Mouse (Mus musculus) hindbrain, embryonic 16.5 days (tissue): ENCODE measurements around the gene Hmgn5. TPM values are rescaled to one million over a fixed set of nuclear protein-coding genes. Genes with fewer than 3 reads are reported as not detected.
A peak's percentile ranks its signal among the peaks of the same experiment; 100 is the strongest.

Experiments used
- ATAC-seq: fragments of 200-750 bp; cut with Nextera tagmentation; 2 replicates; pipeline ENCODE4 v1.8.0; 2017; ENCODE audit warnings: moderate TSS enrichment, moderate library complexity
- H3K27ac ChIP-seq: fragments of 300-500 bp; sonication (generic); 2 replicates; pipeline ENCODE4 v1.5.1; 2014; ENCODE audit warnings: low read depth, mild to moderate bottlenecking, control low read depth, low read length, moderate library complexity
- H3K27me3 ChIP-seq: fragments of 300-500 bp; sonication (generic); replicated peaks from 2 replicates; pipeline ENCODE4 v1.6.1; 2014; ENCODE audit warnings: low read length; ENCODE audit not compliant: control insufficient read depth, insufficient read depth
- H3K36me3 ChIP-seq: fragments of 300-500 bp; sonication (generic); 2 replicates; pipeline ENCODE4 v1.6.1; 2014; ENCODE audit warnings: mild to moderate bottlenecking, low read length, moderate library complexity, mixed read lengths; ENCODE audit not compliant: control insufficient read depth, insufficient read depth
- H3K4me1 ChIP-seq: fragments of 300-500 bp; sonication (generic); 2 replicates; pipeline ENCODE4 v1.6.1; 2014; ENCODE audit warnings: low read depth, low read length; ENCODE audit not compliant: control insufficient read depth, insufficient read depth
- H3K4me2 ChIP-seq: fragments of 300-500 bp; sonication (generic); 2 replicates; pipeline ENCODE4 v1.6.1; 2014; ENCODE audit warnings: mild to moderate bottlenecking, low read length, control low read depth, moderate library complexity
- H3K4me3 ChIP-seq: fragments of 300-500 bp; sonication (generic); 2 replicates; pipeline ENCODE4 v1.5.1; 2014; ENCODE audit warnings: mild to moderate bottlenecking, low read length, control low read depth, moderate library complexity
- H3K9ac ChIP-seq: fragments of 300-500 bp; sonication (generic); 2 replicates; pipeline ENCODE4 v1.6.1; 2014; ENCODE audit warnings: low read depth, mild to moderate bottlenecking, control low read depth, low read length, moderate library complexity
- H3K9me3 ChIP-seq: fragments of 300-500 bp; sonication (generic); 2 replicates; pipeline ENCODE4 v1.6.1; 2014; ENCODE audit warnings: mild to moderate bottlenecking, low read length, moderate library complexity; ENCODE audit not compliant: control insufficient read depth
- WGBS: fragments of 180-500 bp; shearing (Covaris S2); extraction: QIAGEN DNeasy Blood & Tissue Kit; methylation state at CpG from one replicate; pipeline ENCODE4 v1.1.7; 2014; 5-methylcytosine and 5-hydroxymethylcytosine counted together
- polyA plus RNA-seq: library from polyadenylated mRNA; unstranded; fragments of >200 nt; fragmentation: Nextera tagmentation; extraction: Ambion mirVana; gene quantifications from 2 replicates; pipeline ENCODE4 v1.2.1, GENCODE M21; 2015

Hmgn5 gene
- polyA plus RNA-seq: 9.6 and 10.1 TPM in 2 replicates

DNA sequence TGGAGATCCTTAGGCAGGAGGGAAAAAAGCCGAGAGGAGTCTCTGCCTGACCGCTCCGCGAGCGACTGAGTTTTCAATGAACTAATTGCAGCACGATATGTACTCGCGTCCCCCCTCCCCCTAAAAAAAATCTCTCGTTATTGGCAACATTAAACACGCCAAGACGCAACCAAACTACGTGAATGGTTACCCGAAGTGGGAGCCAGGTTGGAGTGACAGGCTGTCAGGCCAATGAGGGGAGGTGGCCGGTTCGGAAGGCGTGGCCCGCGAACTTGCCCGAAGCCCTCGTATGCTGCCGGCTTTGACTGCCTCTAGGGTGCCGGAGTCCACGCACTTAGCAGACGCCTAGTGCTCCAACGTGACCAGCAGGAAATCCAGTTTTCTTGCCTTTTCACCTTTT lies at the start of gene Hmgn5:
TSS of gene Hmgn5 (minus strand) at position 122 of the 400 bp plus-strand sequence.
- peak within 1 kb of the TSS; percentile 66 for H3K4me2 ChIP-seq
- peak within 1 kb of the TSS; percentile 52 for H3K4me3 ChIP-seq
- H3K27me3 ChIP-seq: no peaks in the 10 kb centered on the region
- no peaks in the 10 kb centered on the region for H3K4me1 ChIP-seq
- H3K36me3 ChIP-seq: no peaks in the 10 kb centered on the region
- peak within 1 kb of the TSS; percentile 54 for H3K9ac ChIP-seq
- peak within 1 kb of the TSS; percentile 29; the same call in 1 of the 2 replicates for H3K27ac ChIP-seq
- H3K9me3 ChIP-seq: no peaks in the 10 kb centered on the region
- 14% methylated on average over 25 of the region's 25 CpGs for WGBS
- ATAC-seq: peak; percentile 99

DNA sequence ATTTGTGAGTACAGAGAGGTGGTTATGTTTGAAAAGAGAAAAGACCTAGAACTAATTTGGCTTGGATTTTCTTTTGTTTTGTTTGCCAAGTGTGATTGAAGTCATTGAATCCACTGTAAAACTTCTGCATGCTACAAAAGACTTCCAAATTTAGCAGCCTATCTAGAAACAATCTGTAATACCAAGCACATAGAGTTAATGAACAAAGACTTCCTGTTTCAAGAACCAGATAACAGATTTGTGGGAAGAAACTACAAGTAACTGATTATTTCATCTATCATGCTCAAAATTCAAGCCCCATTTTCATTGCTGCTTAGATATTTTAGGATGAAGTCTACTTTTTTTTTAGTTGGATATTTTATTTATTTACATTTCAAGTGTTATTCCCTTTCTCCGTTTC lies 34.6 kb upstream of the Hmgn5 start:
- 62% methylated on average over 1 of the region's 1 CpGs for WGBS
- no peaks in the 10 kb centered on the region for H3K36me3 ChIP-seq
- no peaks in the 10 kb centered on the region for H3K9me3 ChIP-seq
- H3K4me1 ChIP-seq: no peaks in the 10 kb centered on the region
- ATAC-seq: no peak
- H3K4me3 ChIP-seq: no peak overlapping the region
- H3K27ac ChIP-seq: no peak overlapping the region
- H3K27me3 ChIP-seq: no peaks in the 10 kb centered on the region
- no peak overlapping the region for H3K4me2 ChIP-seq
- H3K9ac ChIP-seq: no peak overlapping the region

- no peak overlapping the region for H3K4me2 ChIP-seq
- H3K27ac ChIP-seq: no peak overlapping the region
- H3K4me1 ChIP-seq: no peaks in the 10 kb centered on the region
- H3K9ac ChIP-seq: no peak overlapping the region
- H3K27me3 ChIP-seq: no peaks in the 10 kb centered on the region
- WGBS: 75% methylated on average over 1 of the region's 1 CpGs
- H3K36me3 ChIP-seq: no peaks in the 10 kb centered on the region
- no peaks in the 10 kb centered on the region; the same call in 1 of the 2 replicates for H3K9me3 ChIP-seq
- no peak for ATAC-seq
- H3K4me3 ChIP-seq: no peak overlapping the region
These were observed 13.0 kb upstream of the Hmgn5 start for GRCm38 (mm10) chrX:109026224-109026623.

DNA sequence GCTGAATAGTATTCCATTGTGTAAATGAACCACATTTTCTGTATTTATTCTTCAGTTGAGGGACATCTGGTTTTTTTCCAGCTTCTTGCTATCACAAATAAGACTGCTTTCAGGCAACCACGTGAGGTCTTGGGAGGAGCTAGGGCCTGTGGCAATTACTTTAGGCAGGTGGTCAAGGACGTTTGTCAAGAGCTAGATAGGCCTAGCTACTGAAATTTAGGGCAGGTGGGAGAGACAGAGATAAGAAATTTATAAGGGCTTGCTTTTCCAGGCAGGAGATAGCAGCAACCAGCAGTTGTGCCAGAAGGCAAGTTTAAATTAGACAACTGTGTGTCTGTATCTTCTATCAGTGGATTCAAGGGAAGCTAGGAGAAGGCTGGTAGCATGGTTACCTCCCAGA lies 7.7 kb upstream of the Hmgn5 start:
- H3K9me3 ChIP-seq: no peaks in the 10 kb centered on the region; the same call in 1 of the 2 replicates
- no peak overlapping the region for H3K27ac ChIP-seq
- no peaks in the 10 kb centered on the region for H3K36me3 ChIP-seq
- ATAC-seq: no peak
- no peak overlapping the region for H3K4me2 ChIP-seq
- no peak overlapping the region for H3K9ac ChIP-seq
- no peak overlapping the region for H3K4me3 ChIP-seq
- WGBS: 57% methylated on average over 2 of the region's 2 CpGs
- H3K4me1 ChIP-seq: no peaks in the 10 kb centered on the region
- H3K27me3 ChIP-seq: no peaks in the 10 kb centered on the region

DNA sequence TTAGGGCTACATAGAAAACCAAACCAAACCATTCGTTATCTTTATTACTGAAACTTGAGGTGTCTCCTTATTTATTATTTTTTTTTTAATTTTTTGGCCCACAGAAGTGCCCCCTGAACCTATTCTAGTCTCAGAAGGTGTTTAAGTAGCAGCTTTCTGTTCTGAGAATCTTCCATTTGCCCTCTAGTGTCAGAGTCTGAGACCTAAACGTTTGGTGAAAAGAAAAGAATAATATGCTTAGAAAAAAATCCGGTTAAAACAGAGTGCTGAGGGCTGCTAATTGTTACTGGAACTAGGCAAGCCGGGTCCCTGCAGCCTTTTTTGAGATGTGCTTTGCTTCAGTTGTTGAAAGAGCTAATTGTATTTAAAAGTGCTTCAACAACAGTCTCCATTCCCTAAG lies 962 bp upstream of the Hmgn5 start:
- WGBS: 28% methylated on average over 4 of the region's 4 CpGs
- ATAC-seq: no peak
- H3K4me2 ChIP-seq: peak overlapping the region; percentile 66
- H3K4me1 ChIP-seq: no peaks in the 10 kb centered on the region
- no peak overlapping the region for H3K9ac ChIP-seq
- no peaks in the 10 kb centered on the region for H3K27me3 ChIP-seq
- no peaks in the 10 kb centered on the region for H3K9me3 ChIP-seq
- H3K4me3 ChIP-seq: peak overlapping the region; percentile 52
- no peak overlapping the region for H3K27ac ChIP-seq
- no peaks in the 10 kb centered on the region for H3K36me3 ChIP-seq

DNA sequence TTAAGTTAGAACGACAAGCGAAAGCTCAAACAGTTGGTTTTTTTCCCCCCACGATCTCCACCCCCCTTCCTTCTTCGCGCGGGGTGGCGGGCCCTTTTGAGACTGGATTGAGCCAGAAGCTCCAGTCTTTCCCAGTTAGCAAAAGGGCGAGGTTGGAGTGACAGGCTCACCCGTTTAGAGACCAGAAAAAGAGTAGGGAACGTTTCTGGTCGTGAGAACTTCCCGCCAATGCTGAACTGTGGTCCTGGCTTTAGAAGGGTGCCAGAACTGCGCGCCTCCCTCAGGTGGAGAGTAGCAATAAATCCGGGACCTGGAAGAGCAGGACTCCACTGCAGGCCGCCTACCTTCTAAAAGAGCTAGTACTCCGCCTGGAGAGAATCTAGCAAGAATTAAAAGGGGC lies 482 bp upstream of the Hmgn5 start:
- no peaks in the 10 kb centered on the region for H3K36me3 ChIP-seq
- peak overlapping the region; percentile 51 for H3K9ac ChIP-seq
- WGBS: 18% methylated on average over 17 of the region's 17 CpGs
- H3K4me2 ChIP-seq: peak overlapping the region; percentile 66
- no peaks in the 10 kb centered on the region for H3K27me3 ChIP-seq
- H3K27ac ChIP-seq: 0 out of 2 replicates have a peak overlapping the region, but pooled peaks have one; percentile 29
- ATAC-seq: peak; percentile 83
- no peaks in the 10 kb centered on the region for H3K9me3 ChIP-seq
- H3K4me1 ChIP-seq: no peaks in the 10 kb centered on the region
- peak overlapping the region; percentile 52 for H3K4me3 ChIP-seq

- peak overlapping the region; percentile 66 for H3K4me2 ChIP-seq
- no peaks in the 10 kb centered on the region for H3K9me3 ChIP-seq
- WGBS: 18% methylated on average over 23 of the region's 23 CpGs
- no peaks in the 10 kb centered on the region for H3K4me1 ChIP-seq
- H3K9ac ChIP-seq: peak overlapping the region; percentile 54
- peak; percentile 84 for ATAC-seq
- H3K27me3 ChIP-seq: no peaks in the 10 kb centered on the region
- H3K36me3 ChIP-seq: no peaks in the 10 kb centered on the region
- peak overlapping the region; percentile 52 for H3K4me3 ChIP-seq
- peak overlapping the region; percentile 14; the same call in 1 of the 2 replicates for H3K27ac ChIP-seq
These were observed 703 bp downstream of the Hmgn5 start for GRCm38 (mm10) chrX:109012371-109013031.

DNA sequence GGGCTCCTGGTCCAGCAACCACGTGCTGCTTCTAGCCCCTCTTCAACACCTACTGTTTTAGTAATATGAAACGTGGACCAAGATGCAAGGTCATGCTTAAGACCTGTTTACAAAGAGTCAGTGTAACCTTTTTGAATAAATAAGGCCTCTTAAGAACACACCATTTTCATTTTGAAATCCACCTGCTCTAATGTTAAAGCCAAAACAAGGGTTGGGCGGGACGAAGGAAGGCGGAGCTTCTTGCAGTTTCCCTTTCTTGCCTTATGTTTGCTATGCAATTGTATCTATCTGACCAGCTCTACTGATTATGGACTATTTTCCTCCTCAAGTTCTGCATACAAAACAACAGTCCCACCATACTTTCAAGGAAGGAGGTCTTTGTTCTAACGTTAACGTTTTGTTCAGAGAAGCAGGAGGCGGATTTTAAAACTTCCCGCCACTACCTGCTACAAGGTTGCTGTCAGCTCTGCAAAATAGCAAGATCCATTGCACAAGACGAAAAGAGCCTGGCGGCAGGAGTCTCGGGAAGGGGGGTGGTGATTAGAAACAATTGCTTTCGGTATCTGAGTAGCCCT lies 1.5 kb downstream of the Hmgn5 start:
- ATAC-seq: no peak
- H3K9ac ChIP-seq: peak overlapping the region; percentile 45; the same call in 1 of the 2 replicates
- 24% methylated on average over 13 of the region's 13 CpGs for WGBS

GRCm38 (mm10) chrX:109001277-109001676 lies 11.9 kb downstream of the Hmgn5 start:
- no peaks in the 10 kb centered on the region for H3K27me3 ChIP-seq
- H3K9me3 ChIP-seq: no peaks in the 10 kb centered on the region
- no peaks in the 10 kb centered on the region for H3K36me3 ChIP-seq
- 71% methylated on average over 4 of the region's 4 CpGs for WGBS
- H3K27ac ChIP-seq: no peak overlapping the region
- ATAC-seq: no peak
- H3K4me2 ChIP-seq: no peak overlapping the region
- H3K9ac ChIP-seq: no peak overlapping the region
- H3K4me3 ChIP-seq: no peak overlapping the region
- no peaks in the 10 kb centered on the region for H3K4me1 ChIP-seq

More for the DNA sequence above, 1.5 kb downstream of the Hmgn5 start:
- no peaks in the 10 kb centered on the region for H3K9me3 ChIP-seq
- H3K4me1 ChIP-seq: no peaks in the 10 kb centered on the region
- peak overlapping the region; percentile 52 for H3K4me3 ChIP-seq
- no peaks in the 10 kb centered on the region for H3K36me3 ChIP-seq
- peak overlapping the region; percentile 66 for H3K4me2 ChIP-seq
- H3K27me3 ChIP-seq: no peaks in the 10 kb centered on the region
- H3K27ac ChIP-seq: no peak overlapping the region
